ENCODE assay signal across 11 mouse cellular contexts in the genomic region with DNA sequence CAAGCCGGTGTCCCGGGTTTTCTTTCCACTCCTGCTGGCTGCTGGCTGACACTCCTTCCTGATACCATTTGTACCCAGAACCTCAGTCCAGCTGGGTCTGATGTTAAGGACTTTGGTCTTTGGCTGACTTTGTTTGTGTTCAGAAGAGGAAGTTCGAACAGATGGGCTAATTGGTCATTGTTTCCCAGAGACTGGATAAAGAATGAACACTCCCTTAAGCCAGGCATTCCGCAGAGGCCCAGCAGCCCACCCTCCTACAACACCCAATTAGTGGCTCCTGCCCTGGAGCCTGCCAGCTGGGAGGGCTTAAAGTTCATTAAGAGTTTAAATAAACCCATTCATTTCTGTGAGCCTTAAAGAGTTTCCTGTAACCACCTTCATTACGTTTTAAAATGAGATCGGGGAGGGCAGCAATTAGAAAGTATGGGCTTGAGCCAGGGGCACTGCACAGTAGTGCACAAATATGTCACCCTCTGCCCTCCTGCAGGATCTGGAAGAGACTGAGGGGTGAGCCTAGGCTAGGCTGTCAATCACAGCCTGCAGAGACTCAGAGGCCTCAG.
A peak's percentile ranks its signal among the peaks of the same experiment; 100 is the strongest.
DNase-seq lines count a peak whose midpoint lies in the region; ATAC-seq and TF ChIP-seq lines count a peak whose summit lies in the region.
"Had no signal": no experiment of that assay in that cellular context is flagged by ENCODE, and none has a peak within 500 bp of the region (broad histone marks: within the 10 kb centered on the region; RNA-seq: fewer than 3 reads in every experiment).

No protein-coding gene starts in this region.

- H3K27ac ChIP-seq in midbrain, embryonic 14.5 days (replicated peaks; ENCODE audit: low read depth, low read length): no peak overlapping the region
- no peak overlapping the region for H3K27ac ChIP-seq in midbrain, postnatal 0 days (ENCODE audit: low read depth, low read length)
- no peak overlapping the region for H3K27ac ChIP-seq in forebrain, postnatal 0 days (ENCODE audit: low read depth, low read length)
- H3K27ac ChIP-seq in limb, embryonic 12.5 days: no peak overlapping the region; the same call in none of the 2 replicates
- H3K27ac ChIP-seq in thymus, adult 2 months (ENCODE audit: control insufficient read depth, insufficient read depth, low read length): no peak overlapping the region
- H3K27ac ChIP-seq: heart, embryonic 15.5 days; macrophage had no signal

- no peak for TF ChIP-seq CTCF in midbrain, postnatal 0 days (IDR thresholded peaks at IDR 0.05)
- TF ChIP-seq CTCF in forebrain, postnatal 0 days (IDR thresholded peaks at IDR 0.05; ENCODE audit: low read depth): no peak
- no peak for TF ChIP-seq CTCF in thymus, adult 2 months (IDR thresholded peaks at IDR 0.05; ENCODE audit: borderline replicate concordance, control insufficient read depth, extremely low read depth, insufficient read depth, low read length, poor library complexity)

- H3K4me1 ChIP-seq in midbrain, embryonic 14.5 days (ENCODE audit: control insufficient read depth, insufficient read depth, low read length): no peaks in the 10 kb centered on the region
- no peaks in the 10 kb centered on the region for H3K4me1 ChIP-seq in midbrain, postnatal 0 days (ENCODE audit: insufficient read depth, low read length)
- no peaks in the 10 kb centered on the region for H3K4me1 ChIP-seq in forebrain, postnatal 0 days (ENCODE audit: insufficient read depth)
- H3K4me1 ChIP-seq in limb, embryonic 12.5 days (replicated peaks): peaks cover 59% of the 10 kb centered on the region
- H3K4me1 ChIP-seq in thymus, adult 2 months (replicated peaks; ENCODE audit: control insufficient read depth, insufficient read depth, low read length): no peaks in the 10 kb centered on the region

- H3K9ac ChIP-seq in midbrain, embryonic 14.5 days (replicated peaks; ENCODE audit: low read length): no peak overlapping the region
- no peak overlapping the region for H3K9ac ChIP-seq in midbrain, postnatal 0 days (replicated peaks; ENCODE audit: low read length, poor library complexity, severe bottlenecking)
- H3K9ac ChIP-seq in forebrain, postnatal 0 days: no peak overlapping the region
- no peak overlapping the region for H3K9ac ChIP-seq in limb, embryonic 12.5 days (replicated peaks)
- H3K9ac ChIP-seq: heart, embryonic 15.5 days had no signal

- ATAC-seq in midbrain, embryonic 14.5 days (ENCODE audit: low FRiP score, low TSS enrichment): no peak
- no peak for ATAC-seq in midbrain, postnatal 0 days (ENCODE audit: low FRiP score)
- peak; percentile 74 for ATAC-seq in forebrain, postnatal 0 days
- peak; percentile 86 for ATAC-seq in limb, embryonic 12.5 days (ENCODE audit: insufficient number of reproducible peaks, insufficient read depth, low FRiP score, low TSS enrichment, low read depth)

- WGBS in midbrain, embryonic 14.5 days: 24% methylated on average over 6 of the region's 6 CpGs
- WGBS in midbrain, postnatal 0 days: 33% methylated on average over 6 of the region's 6 CpGs
- WGBS in forebrain, postnatal 0 days: 8% methylated on average over 6 of the region's 6 CpGs
- WGBS in limb, embryonic 12.5 days: 12% methylated on average over 6 of the region's 6 CpGs
- WGBS in thymus, adult 2 months: 37% methylated on average over 6 of the region's 6 CpGs

- no peak overlapping the region for H3K4me3 ChIP-seq in midbrain, embryonic 14.5 days (replicated peaks; ENCODE audit: low read depth, low read length)
- H3K4me3 ChIP-seq in midbrain, postnatal 0 days (ENCODE audit: low read depth, low read length): no peak overlapping the region
- no peak overlapping the region for H3K4me3 ChIP-seq in forebrain, postnatal 0 days (ENCODE audit: low read depth, low read length)
- H3K4me3 ChIP-seq in limb, embryonic 12.5 days (replicated peaks): no peak overlapping the region
- H3K4me3 ChIP-seq in thymus, adult 2 months (ENCODE audit: control insufficient read depth, insufficient read depth, low read length): no peak overlapping the region
- H3K4me3 ChIP-seq: heart, embryonic 15.5 days had no signal

- no peaks in the 10 kb centered on the region for H3K9me3 ChIP-seq in midbrain, embryonic 14.5 days (ENCODE audit: control insufficient read depth, low read length)
- no peaks in the 10 kb centered on the region for H3K9me3 ChIP-seq in midbrain, postnatal 0 days (ENCODE audit: low read length)
- no peaks in the 10 kb centered on the region for H3K9me3 ChIP-seq in forebrain, postnatal 0 days (ENCODE audit: low read length)
- H3K9me3 ChIP-seq in limb, embryonic 12.5 days: no peaks in the 10 kb centered on the region
- H3K9me3 ChIP-seq: heart, embryonic 15.5 days had no signal

- H3K27me3 ChIP-seq in midbrain, embryonic 14.5 days (ENCODE audit: control insufficient read depth, insufficient read depth, low read length): no peaks in the 10 kb centered on the region
- H3K27me3 ChIP-seq in midbrain, postnatal 0 days (ENCODE audit: insufficient read depth, low read length): peaks cover 7% of the 10 kb centered on the region
- H3K27me3 ChIP-seq in forebrain, postnatal 0 days (ENCODE audit: insufficient read depth, low read length): peaks cover 22% of the 10 kb centered on the region
- peaks cover 16% of the 10 kb centered on the region; the same call in 1 of the 2 replicates for H3K27me3 ChIP-seq in limb, embryonic 12.5 days
- H3K27me3 ChIP-seq in thymus, adult 2 months (ENCODE audit: control insufficient read depth, insufficient read depth, low read length): no peaks in the 10 kb centered on the region

- no peaks in the 10 kb centered on the region for H3K36me3 ChIP-seq in midbrain, embryonic 14.5 days (ENCODE audit: control insufficient read depth, insufficient read depth, low read length)
- no peaks in the 10 kb centered on the region for H3K36me3 ChIP-seq in midbrain, postnatal 0 days (ENCODE audit: insufficient read depth, low read length)
- no peaks in the 10 kb centered on the region for H3K36me3 ChIP-seq in forebrain, postnatal 0 days (ENCODE audit: insufficient read depth)
- H3K36me3 ChIP-seq in limb, embryonic 12.5 days: no peaks in the 10 kb centered on the region
- no peaks in the 10 kb centered on the region for H3K36me3 ChIP-seq in thymus, adult 2 months (ENCODE audit: control insufficient read depth, insufficient read depth, low read length)
- H3K36me3 ChIP-seq: heart, embryonic 15.5 days had no signal

- peak; percentile 31 for DNase-seq in midbrain, embryonic 14.5 days
- no peak for DNase-seq in midbrain, postnatal 0 days (ENCODE audit: low spot score)
- peak; percentile 41 for DNase-seq in forebrain, postnatal 0 days
- no peak for DNase-seq in cerebellum, postnatal 10 days
- DNase-seq in thymus, adult 2 months: no peak
- no peak for DNase-seq in thymus, postnatal 10 days (ENCODE audit: low spot score in 2 of 2)
- DNase-seq: cerebellum, postnatal 25 days; right cerebral cortex, postnatal 25 days had no signal

- no peak overlapping the region for H3K4me2 ChIP-seq in midbrain, embryonic 14.5 days (ENCODE audit: low read length)
- no peak overlapping the region for H3K4me2 ChIP-seq in midbrain, postnatal 0 days (ENCODE audit: low read depth, low read length, poor library complexity, severe bottlenecking)
- no peak overlapping the region for H3K4me2 ChIP-seq in forebrain, postnatal 0 days (ENCODE audit: low read depth)
- no peak overlapping the region for H3K4me2 ChIP-seq in limb, embryonic 12.5 days
- H3K4me2 ChIP-seq: heart, embryonic 15.5 days had no signal

- TF ChIP-seq POLR2A in thymus, adult 2 months (IDR thresholded peaks at IDR 0.05; ENCODE audit: control insufficient read depth, extremely low read depth, insufficient read depth, low read length, poor library complexity): no peak

Comparison
In these comparisons a context has a peak if more than half of its experiments do, and no peak if none do; other contexts are left out.
1. DNase-seq: peak in midbrain, embryonic 14.5 days (single experiment) and forebrain, postnatal 0 days (single experiment); none in midbrain, postnatal 0 days (single experiment), cerebellum, postnatal 10 days (0 of 2), thymus, adult 2 months (single experiment) and thymus, postnatal 10 days (0 of 2).
2. ATAC-seq: peak in forebrain, postnatal 0 days (single experiment) and limb, embryonic 12.5 days (single experiment); none in midbrain, embryonic 14.5 days (single experiment) and midbrain, postnatal 0 days (single experiment).